Mouse (Mus musculus) megakaryocyte, embryonic 14.5 days (primary cell): ENCODE measurements around the gene Cd248. TPM values are rescaled to one million over a fixed set of nuclear protein-coding genes. Genes with fewer than 3 reads are reported as not detected.
"Not testable (repeated sequence)": the region's sequence is repeated elsewhere in the genome, so short reads cannot be mapped to it uniquely, and the experiment has no call there.

Experiments used
- H3K27me3 ChIP-seq: replicated peaks from 2 replicates; pipeline ENCODE3; 2012; ENCODE audit warnings: inconsistent platforms
- H3K36me3 ChIP-seq: replicated peaks from 2 replicates; pipeline ENCODE3; 2012; ENCODE audit warnings: low read length, inconsistent platforms, mixed read lengths
- H3K4me1 ChIP-seq: 2 replicates; pipeline ENCODE4 v1.6.1; 2012; ENCODE audit warnings: inconsistent platforms
- H3K4me3 ChIP-seq: replicated peaks from 2 replicates; pipeline ENCODE3; 2012; ENCODE audit warnings: moderate library complexity, mild to moderate bottlenecking, inconsistent platforms
- H3K9me3 ChIP-seq: 2 replicates; pipeline ENCODE4 v1.6.1; 2012; ENCODE audit warnings: inconsistent platforms
- FLI1 ChIP-seq: IDR thresholded peaks from 2 replicates; pipeline ENCODE4 v1.6.1; 2012; ENCODE audit warnings: low read length, inconsistent platforms, mixed read lengths
- GATA1 ChIP-seq: IDR thresholded peaks from 3 replicates; pipeline ENCODE4 v1.6.1; 2012; ENCODE audit warnings: mixed read lengths, low read length, inconsistent platforms, borderline replicate concordance
- polyA plus RNA-seq: library from polyadenylated mRNA; stranded (reverse); fragments of >175 nt; gene quantifications from 2 replicates; pipeline ENCODE4 v1.2.3, GENCODE M21; 2012; ENCODE audit warnings: low replicate concordance; ENCODE audit not compliant: insufficient read depth

The Cd248 gene
- polyA plus RNA-seq, 1 experiment: 0.74 TPM

DNA sequence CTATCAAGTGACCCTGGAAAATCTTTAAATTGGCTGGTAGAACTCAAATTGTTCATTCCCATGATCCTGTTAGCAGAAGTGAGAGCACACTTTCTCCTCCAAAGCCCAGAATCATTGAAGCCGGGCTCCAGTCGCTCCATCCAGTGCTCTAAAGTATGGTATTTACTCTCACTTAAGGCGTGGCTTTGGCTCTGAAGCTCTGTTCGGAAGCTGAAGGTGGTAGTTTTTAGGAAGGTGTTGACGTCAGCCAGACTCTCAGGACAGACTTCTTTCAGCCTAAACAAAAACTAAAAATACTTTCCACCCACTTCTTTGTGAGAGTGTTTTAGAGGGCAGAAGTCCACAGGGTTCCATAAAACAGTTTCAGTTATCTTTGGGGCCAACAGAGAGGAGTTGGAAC is 5.6 kb downstream of the Cd248 start:
- no peaks in the 10 kb centered on the region for H3K36me3 ChIP-seq
- H3K9me3 ChIP-seq: peaks cover 5% of the 10 kb centered on the region
- TF ChIP-seq FLI1: no peak
- peaks cover 60% of the 10 kb centered on the region for H3K27me3 ChIP-seq
- no peak overlapping the region for H3K4me3 ChIP-seq
- peaks cover 34% of the 10 kb centered on the region for H3K4me1 ChIP-seq

DNA sequence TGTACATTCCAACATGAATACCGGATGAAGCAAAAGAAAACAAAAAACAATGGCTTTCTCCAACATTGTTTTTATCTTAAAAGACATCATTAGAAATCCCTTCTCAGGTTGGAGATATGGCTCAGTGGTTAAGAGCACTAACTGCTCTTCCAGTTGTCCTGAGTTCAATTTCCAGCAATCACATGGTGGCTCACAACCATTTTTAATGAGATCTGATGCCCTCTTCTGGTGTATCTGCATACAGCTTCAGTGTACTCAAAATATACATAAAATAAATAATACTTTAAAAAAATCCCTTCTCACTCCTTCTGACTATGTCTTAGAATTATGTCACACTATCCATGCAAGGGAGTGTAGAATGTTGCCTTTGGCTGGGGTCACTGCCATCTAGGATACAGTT is 11.4 kb downstream of the Cd248 start:
- Histone ChIP-seq H3K27me3 (peaks cover 65% of the 10 kb centered on the region), H3K9me3 (peaks cover 5% of the 10 kb centered on the region), H3K4me3 (no peak overlapping the region), H3K4me1 (peaks cover 10% of the 10 kb centered on the region; the same call in 1 of the 2 replicates), H3K36me3 (no peaks in the 10 kb centered on the region)
- TF ChIP-seq GATA1: no peak
- TF ChIP-seq FLI1: no peak

DNA sequence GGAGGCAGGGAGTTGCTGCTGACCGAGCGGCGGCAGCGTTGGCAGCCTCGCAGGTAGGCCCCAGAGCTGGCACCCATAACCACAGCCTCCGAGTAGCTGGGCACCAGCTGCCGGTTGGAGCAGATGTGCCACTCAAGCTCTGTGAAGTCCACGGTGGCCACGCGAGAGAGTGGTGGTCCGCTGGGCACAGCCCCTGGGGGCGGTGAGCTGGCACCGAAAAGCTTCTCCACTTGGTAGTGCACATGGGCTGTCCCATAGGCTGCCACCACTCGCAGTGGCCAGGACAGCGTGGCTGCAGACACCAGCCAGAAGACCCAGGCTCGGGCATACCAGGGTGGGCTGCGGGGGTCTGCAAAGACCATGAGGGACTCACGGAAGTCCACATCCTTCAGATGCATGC is 14.1 kb downstream of the Cd248 start:
- Histone ChIP-seq H3K4me3 (no peak overlapping the region), H3K36me3 (no peaks in the 10 kb centered on the region), H3K27me3 (peaks cover 71% of the 10 kb centered on the region), H3K9me3 (no peaks in the 10 kb centered on the region), H3K4me1 (peaks cover 21% of the 10 kb centered on the region)
- TF ChIP-seq GATA1 (no peak), FLI1 (no peak)

DNA sequence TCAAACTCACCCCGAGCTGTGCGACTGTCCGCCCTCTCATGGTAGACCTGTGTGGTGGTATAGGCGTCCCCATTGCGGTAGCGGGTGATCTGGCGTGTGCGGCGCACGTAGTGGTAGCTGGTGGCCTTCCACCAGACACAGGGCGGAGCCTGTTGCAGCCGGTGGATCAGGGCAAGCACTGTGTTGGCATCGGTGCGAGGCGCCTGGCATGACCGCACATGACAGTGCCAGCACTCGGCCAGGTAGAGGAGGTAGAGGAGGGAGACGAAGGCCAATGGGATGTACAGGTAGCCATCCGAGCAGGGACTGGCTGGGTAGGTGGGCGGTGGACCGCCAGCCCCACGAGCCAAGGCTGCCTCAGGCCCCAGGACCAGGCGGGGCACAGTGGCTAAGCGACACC is 14.7 kb downstream of the Cd248 start:
- H3K27me3 ChIP-seq: peaks cover 71% of the 10 kb centered on the region
- H3K36me3 ChIP-seq: no peaks in the 10 kb centered on the region
- H3K4me3 ChIP-seq: peak overlapping the region; percentile 59
- H3K9me3 ChIP-seq: no peaks in the 10 kb centered on the region
- H3K4me1 ChIP-seq: peaks cover 27% of the 10 kb centered on the region
- TF ChIP-seq FLI1: no peak
- TF ChIP-seq GATA1: no peak

DNA sequence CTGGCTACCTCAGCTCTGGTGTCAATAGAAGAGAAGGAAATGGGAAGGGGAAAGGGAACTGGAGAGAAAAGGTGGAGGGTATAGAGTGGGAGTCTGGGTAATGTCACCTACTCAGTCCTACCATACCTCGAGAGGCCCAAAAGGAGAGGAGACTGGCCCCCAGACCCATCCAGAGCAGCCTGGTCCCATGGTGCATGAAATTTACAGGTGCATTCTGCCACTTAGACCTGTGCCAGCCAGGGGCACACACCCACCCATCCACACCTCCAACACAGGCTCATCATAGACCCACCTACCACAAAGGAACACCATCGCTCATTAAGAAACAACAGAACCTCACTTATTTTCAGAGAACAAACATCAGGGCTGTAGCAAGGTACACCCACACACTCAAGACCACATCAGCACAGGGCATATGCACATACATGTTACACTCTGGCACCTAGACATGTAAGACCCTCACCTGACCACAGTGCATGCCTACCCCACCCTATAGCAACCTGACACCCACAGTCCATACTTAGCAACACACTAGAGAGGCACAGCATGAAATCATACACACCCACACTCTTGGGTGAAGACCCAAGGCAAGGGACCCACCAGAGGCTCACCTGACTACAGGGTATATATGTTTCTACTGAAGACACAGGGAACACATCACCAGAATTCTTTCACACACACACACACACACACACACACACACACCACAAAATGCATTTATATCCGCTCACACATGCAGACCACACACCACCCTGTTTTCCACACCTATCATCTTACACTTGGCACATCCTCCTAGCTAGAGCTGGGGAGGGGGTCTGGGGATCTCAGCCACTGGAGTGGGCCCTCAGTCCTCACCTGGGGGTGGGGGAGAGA is 16.3 kb downstream of the Cd248 start:
- no peaks in the 10 kb centered on the region for H3K9me3 ChIP-seq
- no peaks in the 10 kb centered on the region for H3K36me3 ChIP-seq
- no peak overlapping the region for H3K4me3 ChIP-seq
- H3K4me1 ChIP-seq: peaks cover 38% of the 10 kb centered on the region
- TF ChIP-seq FLI1 (no peak), GATA1 (no peak)
- H3K27me3 ChIP-seq: peaks cover 66% of the 10 kb centered on the region

DNA sequence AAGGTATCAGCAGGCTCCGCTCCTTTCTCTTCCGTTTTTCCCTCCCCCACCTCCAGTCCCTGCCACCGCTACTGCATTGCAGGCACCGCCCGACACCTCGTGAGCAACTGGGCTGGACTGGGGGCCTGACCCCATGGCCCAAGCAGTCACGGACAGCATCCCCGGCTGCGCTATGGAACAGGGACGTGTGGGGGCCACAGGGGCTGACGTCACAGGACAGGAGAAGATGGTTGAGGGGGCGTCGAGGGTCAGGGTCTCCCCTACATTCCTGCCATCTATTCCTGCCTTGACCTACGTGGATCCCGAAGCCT is 16.9 kb downstream of the Cd248 start:
- H3K27me3 ChIP-seq: peaks cover 65% of the 10 kb centered on the region
- peak overlapping the region; percentile 85 for H3K4me3 ChIP-seq
- H3K9me3 ChIP-seq: no peaks in the 10 kb centered on the region
- TF ChIP-seq GATA1 (no peak), FLI1 (no peak)
- peaks cover 5% of the 10 kb centered on the region for H3K36me3 ChIP-seq
- peaks cover 44% of the 10 kb centered on the region for H3K4me1 ChIP-seq

DNA sequence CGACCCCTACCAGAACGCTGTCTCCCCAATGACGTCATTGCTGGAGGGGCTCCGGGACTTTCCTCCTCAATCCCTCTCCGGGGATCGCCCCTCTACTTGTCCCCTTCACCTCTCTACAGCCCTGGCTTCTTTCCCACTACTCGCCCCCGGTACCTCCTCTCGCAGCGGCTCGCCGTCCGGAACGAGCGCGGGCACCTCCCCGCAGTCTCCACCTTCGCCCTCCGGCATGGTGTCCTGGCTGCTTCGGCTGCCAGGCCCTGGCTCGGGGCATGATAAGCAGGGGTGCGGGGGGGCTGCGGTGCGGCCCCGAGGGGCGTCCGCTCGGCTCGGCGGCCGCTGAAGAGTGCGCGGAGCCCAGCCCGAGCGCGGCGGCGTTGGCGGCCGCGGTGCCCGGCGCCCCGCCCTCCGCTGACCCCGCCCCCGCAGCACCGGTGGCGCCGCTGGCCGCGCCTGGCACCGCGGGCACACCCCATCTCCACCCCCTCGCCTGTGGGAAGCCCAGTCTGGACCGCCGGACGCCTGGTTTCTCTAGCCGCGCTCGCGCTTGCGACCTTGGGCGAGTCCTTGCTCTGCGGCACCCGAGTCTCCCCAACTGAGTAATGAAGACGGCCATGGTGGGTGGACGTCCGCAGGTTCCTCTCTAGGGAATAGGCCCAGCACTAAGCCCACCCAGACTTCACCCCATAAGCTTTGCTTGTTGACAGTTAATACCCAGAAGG is 17.4 kb downstream of the Cd248 start, which contains the start of gene Tmem151a:
Tmem151a (minus strand) TSS at position 387 of the 719 bp plus-strand sequence.
- TF ChIP-seq GATA1 (no peak), FLI1 (no peak)
- Histone ChIP-seq H3K36me3 (peaks cover 9% of the 10 kb centered on the region), H3K4me3 (peak within 1 kb of the TSS; percentile 85), H3K27me3 (peaks cover 60% of the 10 kb centered on the region), H3K9me3 (no peaks in the 10 kb centered on the region), H3K4me1 (peaks cover 45% of the 10 kb centered on the region)

DNA sequence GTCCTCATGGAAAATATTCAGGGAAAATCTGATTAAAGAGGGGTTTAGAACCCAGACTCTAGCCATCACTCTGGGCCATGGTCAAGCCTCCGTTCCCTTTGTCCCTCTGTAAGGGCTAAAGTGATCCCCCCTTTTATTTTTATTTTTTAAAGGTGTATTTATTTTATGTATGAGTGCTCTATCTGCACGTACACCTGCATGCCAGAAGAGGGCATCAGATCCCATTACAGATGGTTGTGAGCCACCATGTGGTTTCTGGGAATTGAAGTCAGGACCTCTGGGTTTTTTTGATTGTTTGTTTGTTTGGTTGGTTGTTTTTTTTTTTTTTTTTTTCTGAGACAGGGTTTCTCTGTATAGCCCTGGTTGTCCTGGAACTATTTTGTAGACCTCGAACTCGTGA is 18.7 kb downstream of the Cd248 start:
- peaks cover 45% of the 10 kb centered on the region for H3K4me1 ChIP-seq
- peaks cover 21% of the 10 kb centered on the region for H3K36me3 ChIP-seq
- H3K4me3 ChIP-seq, H3K9me3 ChIP-seq: not testable (repeated sequence)
- peaks cover 48% of the 10 kb centered on the region for H3K27me3 ChIP-seq

DNA sequence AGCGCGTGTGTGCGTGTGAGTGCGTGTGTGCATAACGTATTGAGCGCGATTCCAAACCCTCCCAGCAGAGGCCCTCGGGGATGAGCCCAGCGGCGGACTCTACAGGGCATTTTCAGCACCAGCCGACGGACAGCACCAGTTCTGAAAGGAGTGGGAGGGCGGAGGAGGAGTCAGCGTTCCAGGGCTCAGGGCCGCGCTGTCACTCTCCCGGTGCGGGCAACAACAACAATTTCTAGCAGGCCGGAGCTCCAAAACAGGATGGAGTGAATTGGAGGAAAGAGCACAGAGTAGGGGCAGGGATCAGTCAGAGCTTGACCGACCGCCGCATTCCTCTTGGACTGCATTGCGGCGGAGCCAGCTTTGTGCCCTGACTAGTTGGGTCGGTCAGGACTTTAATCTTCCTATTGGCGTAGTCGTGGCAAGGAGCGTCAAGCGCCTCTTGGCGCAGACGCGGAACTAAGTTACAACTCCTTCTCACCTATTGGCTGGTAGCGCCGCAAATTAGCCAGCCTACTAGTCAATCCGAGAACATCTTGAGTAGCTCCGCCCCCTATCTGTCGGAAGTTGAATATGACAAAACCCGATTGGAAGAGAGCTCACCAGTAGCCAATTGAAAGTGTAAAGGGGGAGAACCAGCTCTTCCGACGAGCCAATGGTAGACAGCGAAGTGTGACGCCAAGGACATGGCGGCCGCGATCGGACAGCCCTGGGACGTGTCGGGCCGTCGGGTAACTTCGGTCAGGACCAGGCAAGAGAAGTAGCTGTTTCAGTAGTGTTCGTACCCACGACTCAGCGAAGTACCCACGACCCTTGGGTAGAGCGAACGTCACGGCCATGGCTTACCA is 20.2 kb downstream of the Cd248 start, which contains the start of gene Yif1a:
Yif1a (plus strand) TSS at position 655 of the 845 bp plus-strand sequence.
- Histone ChIP-seq H3K4me1 (peaks cover 40% of the 10 kb centered on the region), H3K9me3 (no peaks in the 10 kb centered on the region), H3K27me3 (peaks cover 32% of the 10 kb centered on the region), H3K4me3 (peak within 1 kb of the TSS; percentile 100), H3K36me3 (peaks cover 37% of the 10 kb centered on the region)
- TF ChIP-seq FLI1 (no peak), GATA1 (no peak)
